Mouse (Mus musculus) splenic B cell, adult 2 months (primary cell): ENCODE data around the gene Amotl1.
"Not testable (repeated sequence)": the region's sequence is repeated elsewhere in the genome, so short reads cannot be mapped to it uniquely, and the experiment has no call there.

Experiments used
- DNase-seq: peaks from one replicate; pipeline ENCODE4 v3.0.0-alpha.2; 2011; ENCODE audit warnings: low read depth, low spot score
- H3K27me3 ChIP-seq: 2 replicates; pipeline ENCODE4 v1.6.1; 2012; ENCODE audit warnings: mild to moderate bottlenecking, low read length, moderate library complexity, mixed read lengths; ENCODE audit not compliant: control insufficient read depth, poor library complexity, insufficient read depth, severe bottlenecking
- H3K36me3 ChIP-seq: 2 replicates; pipeline ENCODE4 v1.6.1; 2012; ENCODE audit warnings: mild to moderate bottlenecking, low read length, moderate library complexity, mixed read lengths; ENCODE audit not compliant: control insufficient read depth, poor library complexity, insufficient read depth, severe bottlenecking

The Amotl1 gene

GRCm38 (mm10) chr9:14603475-14603874 is 41.4 kb downstream of the Amotl1 start:
- Histone ChIP-seq H3K27me3 (no peaks in the 10 kb centered on the region), H3K36me3 (no peaks in the 10 kb centered on the region)
- DNase-seq = no peak

- no peak for DNase-seq
- H3K36me3 ChIP-seq = no peaks in the 10 kb centered on the region
- H3K27me3 ChIP-seq = no peaks in the 10 kb centered on the region
Measured at GRCm38 (mm10) chr9:14599799-14600198, 45.1 kb downstream of the Amotl1 start.

GRCm38 (mm10) chr9:14598157-14598556 is 46.7 kb downstream of the Amotl1 start:
- no peak for DNase-seq
- Histone ChIP-seq H3K27me3 (no peaks in the 10 kb centered on the region), H3K36me3 (no peaks in the 10 kb centered on the region)

GRCm38 (mm10) chr9:14597429-14597828 is 47.4 kb downstream of the Amotl1 start:
- no peaks in the 10 kb centered on the region for H3K27me3 ChIP-seq
- no peak for DNase-seq
- no peaks in the 10 kb centered on the region for H3K36me3 ChIP-seq

GRCm38 (mm10) chr9:14596858-14597257 is 48.0 kb downstream of the Amotl1 start:
- H3K36me3 ChIP-seq = no peaks in the 10 kb centered on the region
- DNase-seq = no peak
- no peaks in the 10 kb centered on the region for H3K27me3 ChIP-seq

- no peak for DNase-seq
- Histone ChIP-seq H3K27me3 (no peaks in the 10 kb centered on the region), H3K36me3 (no peaks in the 10 kb centered on the region)
Measured at GRCm38 (mm10) chr9:14596427-14596826, 48.4 kb downstream of the Amotl1 start.

- no peak for DNase-seq
- Histone ChIP-seq H3K36me3 (no peaks in the 10 kb centered on the region), H3K27me3 (no peaks in the 10 kb centered on the region)
Measured at GRCm38 (mm10) chr9:14595893-14596292, 49.0 kb downstream of the Amotl1 start.

- no peak for DNase-seq
- H3K36me3 ChIP-seq = no peaks in the 10 kb centered on the region
- H3K27me3 ChIP-seq = no peaks in the 10 kb centered on the region
Measured at GRCm38 (mm10) chr9:14593880-14594279, 51.0 kb downstream of the Amotl1 start.

GRCm38 (mm10) chr9:14590666-14591065 is 54.2 kb downstream of the Amotl1 start:
- H3K27me3 ChIP-seq = no peaks in the 10 kb centered on the region
- no peak for DNase-seq
- H3K36me3 ChIP-seq = no peaks in the 10 kb centered on the region

- H3K36me3 ChIP-seq = no peaks in the 10 kb centered on the region
- no peak for DNase-seq
Measured at GRCm38 (mm10) chr9:14588690-14589089, 56.2 kb downstream of the Amotl1 start.

GRCm38 (mm10) chr9:14585702-14586101 is 59.2 kb downstream of the Amotl1 start:
- Histone ChIP-seq H3K27me3 (no peaks in the 10 kb centered on the region), H3K36me3 (no peaks in the 10 kb centered on the region)
- DNase-seq = no peak

More at GRCm38 (mm10) chr9:14588690-14589089, 56.2 kb downstream of the Amotl1 start:
- no peaks in the 10 kb centered on the region for H3K27me3 ChIP-seq

- no peaks in the 10 kb centered on the region for H3K27me3 ChIP-seq
- no peaks in the 10 kb centered on the region for H3K36me3 ChIP-seq
- DNase-seq = no peak
Measured at GRCm38 (mm10) chr9:14578960-14579359, 65.9 kb downstream of the Amotl1 start.

- H3K36me3 ChIP-seq, H3K27me3 ChIP-seq: not testable (repeated sequence)
Measured at GRCm38 (mm10) chr9:14576359-14576758, 68.5 kb downstream of the Amotl1 start.

GRCm38 (mm10) chr9:14574760-14575399 is 70.0 kb downstream of the Amotl1 start:
- H3K27me3 ChIP-seq = no peaks in the 10 kb centered on the region
- DNase-seq = no peak
- H3K36me3 ChIP-seq = no peaks in the 10 kb centered on the region

More at GRCm38 (mm10) chr9:14576359-14576758, 68.5 kb downstream of the Amotl1 start:
- DNase-seq = not testable (repeated sequence)

- DNase-seq = no peak
- H3K36me3 ChIP-seq = no peaks in the 10 kb centered on the region
- no peaks in the 10 kb centered on the region for H3K27me3 ChIP-seq
Measured at GRCm38 (mm10) chr9:14569175-14569975, 75.5 kb downstream of the Amotl1 start.
